Mouse (Mus musculus) cerebellum, adult (tissue): ENCODE measurements around the gene Ccnt1.
"Not testable (repeated sequence)": the region's sequence is repeated elsewhere in the genome, so short reads cannot be mapped to it uniquely, and the experiment has no call there.

ENCODE experiments used
- ATAC-seq: cut with Nextera tagmentation; 2 replicates; pipeline ENCODE4 v1.9.2; 2017; ENCODE audit warnings: mild to moderate bottlenecking, moderate library complexity, mixed read lengths; ENCODE audit not compliant: insufficient number of reproducible peaks, low FRiP score, low TSS enrichment

The Ccnt1 gene

GRCm38 (mm10) chr15:98600036-98600709 is 29.4 kb upstream of the Ccnt1 start:
- ATAC-seq: no peak

GRCm38 (mm10) chr15:98596609-98597008 is 25.9 kb upstream of the Ccnt1 start:
- ATAC-seq: no peak

GRCm38 (mm10) chr15:98595049-98595448 is 24.3 kb upstream of the Ccnt1 start:
- no peak for ATAC-seq

GRCm38 (mm10) chr15:98594193-98594592 is 23.5 kb upstream of the Ccnt1 start:
- ATAC-seq: no peak

GRCm38 (mm10) chr15:98591396-98591795 is 20.7 kb upstream of the Ccnt1 start:
- ATAC-seq: no peak

- no peak for ATAC-seq
Measured at GRCm38 (mm10) chr15:98589640-98590336, 19.1 kb upstream of the Ccnt1 start.

- no peak for ATAC-seq
Measured at GRCm38 (mm10) chr15:98587751-98588150, 17.0 kb upstream of the Ccnt1 start.

- not testable (repeated sequence) for ATAC-seq
Measured at GRCm38 (mm10) chr15:98586141-98586540, 15.4 kb upstream of the Ccnt1 start.

GRCm38 (mm10) chr15:98585421-98585820 is 14.7 kb upstream of the Ccnt1 start:
- no peak for ATAC-seq

GRCm38 (mm10) chr15:98582996-98583395 is 12.3 kb upstream of the Ccnt1 start:
- ATAC-seq: no peak

- ATAC-seq: no peak
Measured at GRCm38 (mm10) chr15:98582410-98582809, 11.7 kb upstream of the Ccnt1 start.

GRCm38 (mm10) chr15:98579795-98580464 is 9.2 kb upstream of the Ccnt1 start:
- ATAC-seq: peak; percentile 76

- ATAC-seq: no peak
Measured at GRCm38 (mm10) chr15:98579310-98579709, 8.6 kb upstream of the Ccnt1 start.

GRCm38 (mm10) chr15:98573293-98573692 is 2.6 kb upstream of the Ccnt1 start:
- no peak for ATAC-seq

GRCm38 (mm10) chr15:98569795-98570365 is 843 bp downstream of the Ccnt1 start:
- no peak for ATAC-seq

GRCm38 (mm10) chr15:98569216-98569615 is 1.5 kb downstream of the Ccnt1 start:
- ATAC-seq: no peak

- ATAC-seq: no peak
Measured at GRCm38 (mm10) chr15:98568256-98569033, 2.3 kb downstream of the Ccnt1 start.

GRCm38 (mm10) chr15:98567278-98568134 is 3.2 kb downstream of the Ccnt1 start:
- peak; percentile 90 for ATAC-seq

- ATAC-seq: no peak
Measured at GRCm38 (mm10) chr15:98566973-98567277, 3.8 kb downstream of the Ccnt1 start.

GRCm38 (mm10) chr15:98557186-98557585 is 13.5 kb downstream of the Ccnt1 start:
- no peak for ATAC-seq
